Mouse (Mus musculus) forebrain, embryonic 12.5 days (tissue): ENCODE measurements around the gene Stox1. TPM values are rescaled to one million over a fixed set of nuclear protein-coding genes. Genes with fewer than 3 reads are reported as not detected.

ENCODE experiments used
- ATAC-seq: fragments of 200-750 bp; cut with Nextera tagmentation; 2 replicates; pipeline ENCODE4 v1.8.0; 2017; ENCODE audit warnings: moderate TSS enrichment; ENCODE audit not compliant: low FRiP score
- H3K27ac ChIP-seq: fragments of 300-500 bp; sonication (generic); 2 replicates; pipeline ENCODE4 v1.5.1; 2016; ENCODE audit warnings: mild to moderate bottlenecking
- H3K27me3 ChIP-seq: fragments of 300-500 bp; sonication (generic); 2 replicates; pipeline ENCODE4 v1.6.1; 2016; ENCODE audit warnings: mild to moderate bottlenecking
- H3K36me3 ChIP-seq: fragments of 300-500 bp; sonication (generic); replicated peaks from 2 replicates; pipeline ENCODE4 v1.6.1; 2016; ENCODE audit warnings: mild to moderate bottlenecking
- H3K4me1 ChIP-seq: fragments of 300-500 bp; sonication (generic); 2 replicates; pipeline ENCODE4 v1.6.1; 2016
- H3K4me2 ChIP-seq: fragments of 300-500 bp; sonication (generic); 2 replicates; pipeline ENCODE4 v1.6.1; 2016; ENCODE audit warnings: mild to moderate bottlenecking, moderate library complexity
- H3K4me3 ChIP-seq: fragments of 300-500 bp; sonication (generic); replicated peaks from 2 replicates; pipeline ENCODE4 v1.5.1; 2016; ENCODE audit warnings: mild to moderate bottlenecking
- H3K9ac ChIP-seq: fragments of 300-500 bp; sonication (generic); 2 replicates; pipeline ENCODE4 v1.6.1; 2016; ENCODE audit warnings: mild to moderate bottlenecking
- H3K9me3 ChIP-seq: fragments of 300-500 bp; sonication (generic); 2 replicates; pipeline ENCODE4 v1.6.1; 2016
- WGBS: fragments of 180-500 bp; shearing (Covaris S2); methylation state at CpG from one replicate; pipeline ENCODE4 v1.1.7; 2016; 5-methylcytosine and 5-hydroxymethylcytosine counted together
- microRNA-seq: library from miRNA; unstranded; fragments of <30 nt; microRNA quantifications from one replicate; pipeline ENCODE4, GENCODE M21; 2017
- polyA plus RNA-seq: library from polyadenylated mRNA; unstranded; fragments of >200 nt; fragmentation: Nextera tagmentation; extraction: Ambion mirVana; gene quantifications from 2 replicates; pipeline ENCODE4 v1.2.1, GENCODE M21; 2016

Stox1 gene
- polyA plus RNA-seq, 1 experiment from 2014 or later: 5.0 TPM

DNA sequence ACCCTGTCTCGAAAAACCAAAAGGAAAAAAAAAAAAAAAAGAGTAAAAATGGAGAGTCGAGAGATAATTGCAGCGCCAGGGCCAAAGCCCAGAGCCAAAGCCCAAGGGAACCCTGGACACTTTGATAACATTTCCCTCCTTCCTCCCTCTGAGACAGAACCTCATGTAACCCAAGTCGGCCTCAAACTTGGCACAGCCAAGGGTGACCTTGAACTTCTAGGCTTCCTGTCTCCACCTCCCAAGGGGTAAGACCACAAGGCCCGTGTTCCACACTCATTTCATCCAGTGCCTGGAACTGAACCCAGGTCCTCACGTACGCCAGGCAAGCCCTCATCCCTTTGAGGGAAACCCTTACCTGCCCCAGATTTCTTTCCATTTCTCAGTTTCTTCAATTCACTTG, 69.2 kb downstream of the Stox1 start:
- Histone ChIP-seq H3K27ac (no peak overlapping the region), H3K9ac (no peak overlapping the region), H3K27me3 (no peaks in the 10 kb centered on the region), H3K36me3 (no peaks in the 10 kb centered on the region), H3K4me1 (peaks cover 3% of the 10 kb centered on the region), H3K9me3 (no peaks in the 10 kb centered on the region), H3K4me2 (no peak overlapping the region), H3K4me3 (no peak overlapping the region)
- ATAC-seq: no peak
- WGBS: 91% methylated on average over 7 of the region's 7 CpGs

DNA sequence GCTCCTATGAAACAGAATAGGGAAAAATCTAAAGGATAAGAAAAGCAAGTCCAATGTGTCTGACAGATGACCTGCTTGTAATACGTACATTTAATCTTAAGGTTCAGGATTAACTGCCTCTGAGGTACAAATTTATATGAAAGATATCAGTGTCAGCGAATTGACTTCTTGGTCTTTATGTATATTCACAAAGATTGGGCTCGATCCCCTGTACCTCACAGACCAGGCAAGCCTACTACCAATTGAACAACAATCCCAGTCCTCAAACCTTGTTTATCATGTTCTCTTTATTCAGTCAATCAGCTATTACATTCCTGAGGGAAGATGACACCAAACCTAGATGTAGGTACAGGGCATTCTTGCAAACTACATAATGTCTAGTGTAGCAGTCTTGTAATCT, 74.0 kb downstream of the Stox1 start:
- Histone ChIP-seq H3K27me3 (no peaks in the 10 kb centered on the region), H3K4me2 (peak overlapping the region; percentile 58), H3K4me3 (peak overlapping the region; percentile 83), H3K4me1 (peaks cover 17% of the 10 kb centered on the region), H3K27ac (peak overlapping the region; percentile 88), H3K9ac (peak overlapping the region; percentile 57), H3K36me3 (peaks cover 6% of the 10 kb centered on the region; the same call in 1 of the 2 replicates), H3K9me3 (no peaks in the 10 kb centered on the region)
- 20% methylated on average over 3 of the region's 3 CpGs for WGBS
- no peak for ATAC-seq

DNA sequence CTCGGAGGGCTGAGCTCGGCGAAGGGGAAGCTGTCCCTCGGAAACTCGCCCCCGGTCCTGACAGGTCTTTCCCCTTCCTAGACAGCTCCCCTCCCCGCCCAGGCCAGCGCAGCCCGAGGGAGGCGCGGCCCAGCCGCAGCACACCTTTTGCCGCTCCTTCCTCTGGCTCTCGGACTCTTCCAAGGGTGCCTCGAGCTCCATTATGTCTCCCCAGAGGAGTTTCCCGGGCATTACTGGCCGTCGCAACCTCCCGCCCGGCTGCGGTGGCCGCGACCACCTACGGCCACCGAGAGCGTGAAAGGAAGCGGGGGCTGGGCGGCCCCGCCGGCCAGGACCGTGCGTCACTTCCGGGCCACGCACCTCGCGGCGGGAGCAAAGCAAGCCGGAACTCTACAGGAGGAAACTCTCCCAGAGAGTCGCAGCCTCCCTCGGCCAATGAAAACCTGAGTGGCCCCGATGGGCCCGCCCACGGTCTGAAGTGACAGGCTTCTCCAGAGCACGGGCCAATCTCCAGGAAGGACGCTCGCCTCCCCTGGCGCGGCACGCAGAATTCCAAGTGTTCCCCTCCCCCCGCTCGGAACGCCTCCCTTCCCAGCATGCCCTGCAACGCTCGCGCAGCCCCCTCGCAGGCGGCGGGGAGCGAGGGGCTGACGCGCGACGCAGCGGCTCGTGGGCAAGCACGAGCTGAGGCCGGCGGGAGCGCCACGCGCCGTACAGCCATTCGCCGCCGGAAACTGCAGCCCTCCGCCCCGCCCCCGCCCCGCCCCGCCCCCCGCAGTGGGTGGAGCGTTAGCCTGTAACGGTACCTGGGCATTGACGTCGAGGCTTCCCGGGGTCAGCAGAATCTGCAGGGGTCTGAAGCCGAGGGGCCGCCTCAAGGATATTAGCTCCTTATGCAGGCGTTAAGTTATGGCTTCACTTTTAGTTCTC, 74.8 kb downstream of the Stox1 start, which contains the start of gene Ddx50:
Gene Ddx50, minus strand, starts transcription at position 338 of the 930 bp plus-strand sequence.
- WGBS: under 1% methylated on average over 87 of the region's 89 CpGs
- Histone ChIP-seq H3K9me3 (no peaks in the 10 kb centered on the region), H3K36me3 (peaks cover 14% of the 10 kb centered on the region), H3K27ac (peak within 1 kb of the TSS; percentile 88), H3K27me3 (no peaks in the 10 kb centered on the region), H3K4me3 (peak within 1 kb of the TSS; percentile 83), H3K4me2 (peak within 1 kb of the TSS; percentile 80), H3K4me1 (peaks cover 17% of the 10 kb centered on the region), H3K9ac (peak within 1 kb of the TSS; percentile 73)
- peak; percentile 100 for ATAC-seq

DNA sequence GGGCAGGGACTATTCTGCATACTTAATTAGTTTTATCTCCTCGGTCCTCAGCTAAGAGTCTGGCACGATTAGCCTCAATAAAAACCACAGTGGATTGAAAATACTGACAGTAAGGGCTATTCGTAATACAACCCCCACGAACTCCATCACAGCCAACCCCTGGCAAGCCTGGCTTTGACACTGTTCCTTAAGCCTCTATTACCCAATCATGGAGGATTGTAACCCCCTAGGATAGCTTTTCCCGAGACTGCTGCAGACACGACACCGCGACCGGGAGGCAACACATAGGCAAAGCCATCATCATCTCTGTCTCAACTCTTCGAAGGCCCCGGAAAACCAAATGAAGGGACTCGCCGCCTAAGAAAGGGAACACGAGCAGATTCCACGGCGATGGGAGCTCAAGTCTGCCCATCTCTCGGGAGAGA, 75.6 kb downstream of the Stox1 start:
- Histone ChIP-seq H3K9me3 (no peaks in the 10 kb centered on the region), H3K27me3 (no peaks in the 10 kb centered on the region), H3K4me3 (peak overlapping the region; percentile 83), H3K36me3 (peaks cover 16% of the 10 kb centered on the region), H3K9ac (peak overlapping the region; percentile 73), H3K27ac (peak overlapping the region; percentile 88), H3K4me2 (peak overlapping the region; percentile 80), H3K4me1 (peaks cover 17% of the 10 kb centered on the region)
- no peak for ATAC-seq
- WGBS: 1% methylated on average over 17 of the region's 17 CpGs

Small RNA genes within 50 kb of the gene (microRNA-seq; reads per million reads assigned to microRNA genes)
- gene Mir7215: not detected

Other genes starting within 250 kb of the Stox1 start
- gene Vps26a, start 239.3 kb downstream of the Stox1 start, polyA plus RNA-seq: 89.7 and 95.6 TPM in 2 replicates
- gene Srgn, start 198.7 kb downstream of the Stox1 start, polyA plus RNA-seq: 3.2 and 3.8 TPM in 2 replicates
- gene Kif1bp, start 147.7 kb downstream of the Stox1 start, polyA plus RNA-seq: 61.1 and 61.4 TPM in 2 replicates
- gene Ddx21, start 123.8 kb downstream of the Stox1 start, polyA plus RNA-seq: 32.6 and 33.3 TPM in 2 replicates
- 130 and 136 TPM in 2 replicates for gene Ddx50, start 74.9 kb downstream of the Stox1 start, polyA plus RNA-seq
- 165 and 171 TPM in 2 replicates for gene Ccar1, start 66.2 kb upstream of the Stox1 start, polyA plus RNA-seq
- gene Tet1, start 182.9 kb upstream of the Stox1 start, polyA plus RNA-seq: 36.5 and 39.2 TPM in 2 replicates
- gene Slc25a16, start 194.5 kb upstream of the Stox1 start, polyA plus RNA-seq: 13.0 and 13.1 TPM in 2 replicates
- 24.1 and 25.6 TPM in 2 replicates for gene Dna2, start 220.9 kb upstream of the Stox1 start, polyA plus RNA-seq